1 mouse cellular context compared by ENCODE assay signal in genomic region chr8:13287304-13287691, GRCm38 (mm10).
TF ChIP-seq lines count a peak whose summit lies in the region.

No protein-coding gene starts in this region.

TF ChIP-seq in C2C12, 6 proteins besides CTCF, POLR2A, EP300 and RAD21 (continued from another document):
- TF ChIP-seq MYOD1 (IDR thresholded peaks at IDR 0.05; ENCODE audit: control insufficient read depth, insufficient read length, low read depth) (no peak), MAX (IDR thresholded peaks at IDR 0.05) (no peak), USF1 (IDR thresholded peaks at IDR 0.05; ENCODE audit: low read depth) (no peak), MYOG (IDR thresholded peaks at IDR 0.05; ENCODE audit: control insufficient read depth, extremely low read depth, insufficient read length) (no peak)
TF ChIP-seq in C2C12: peak in this region for 0.
